Mouse (Mus musculus) brown adipose tissue, adult 24 weeks (tissue): ENCODE results near the gene Ube2m. TPM values are rescaled to one million over a fixed set of nuclear protein-coding genes. Genes with fewer than 3 reads are reported as not detected.

Experiments
- H3K27ac ChIP-seq: fragments of 200-500 bp; replicated peaks from 2 replicates; pipeline ENCODE4 v1.5.1; 2012; ENCODE audit warnings: low read depth, mild to moderate bottlenecking, low read length
- H3K4me1 ChIP-seq: fragments of 200-500 bp; 2 replicates; pipeline ENCODE4 v1.6.1; 2012; ENCODE audit warnings: low read length, mixed read lengths; ENCODE audit not compliant: control insufficient read depth, insufficient read depth, insufficient read length
- H3K4me3 ChIP-seq: fragments of 200-500 bp; 2 replicates; pipeline ENCODE4 v1.5.1; 2012; ENCODE audit warnings: low read depth, mild to moderate bottlenecking, low read length, moderate library complexity; ENCODE audit not compliant: insufficient read depth
- polyA plus RNA-seq: library from polyadenylated mRNA; stranded (reverse); fragments of >200 nt; gene quantifications from 2 replicates; pipeline ENCODE4 v1.2.4, GENCODE M21; 2012; ENCODE audit not compliant: missing spikeins, insufficient read depth, insufficient read length

Gene Ube2m
- polyA plus RNA-seq, 1 experiment, result 293 TPM

DNA sequence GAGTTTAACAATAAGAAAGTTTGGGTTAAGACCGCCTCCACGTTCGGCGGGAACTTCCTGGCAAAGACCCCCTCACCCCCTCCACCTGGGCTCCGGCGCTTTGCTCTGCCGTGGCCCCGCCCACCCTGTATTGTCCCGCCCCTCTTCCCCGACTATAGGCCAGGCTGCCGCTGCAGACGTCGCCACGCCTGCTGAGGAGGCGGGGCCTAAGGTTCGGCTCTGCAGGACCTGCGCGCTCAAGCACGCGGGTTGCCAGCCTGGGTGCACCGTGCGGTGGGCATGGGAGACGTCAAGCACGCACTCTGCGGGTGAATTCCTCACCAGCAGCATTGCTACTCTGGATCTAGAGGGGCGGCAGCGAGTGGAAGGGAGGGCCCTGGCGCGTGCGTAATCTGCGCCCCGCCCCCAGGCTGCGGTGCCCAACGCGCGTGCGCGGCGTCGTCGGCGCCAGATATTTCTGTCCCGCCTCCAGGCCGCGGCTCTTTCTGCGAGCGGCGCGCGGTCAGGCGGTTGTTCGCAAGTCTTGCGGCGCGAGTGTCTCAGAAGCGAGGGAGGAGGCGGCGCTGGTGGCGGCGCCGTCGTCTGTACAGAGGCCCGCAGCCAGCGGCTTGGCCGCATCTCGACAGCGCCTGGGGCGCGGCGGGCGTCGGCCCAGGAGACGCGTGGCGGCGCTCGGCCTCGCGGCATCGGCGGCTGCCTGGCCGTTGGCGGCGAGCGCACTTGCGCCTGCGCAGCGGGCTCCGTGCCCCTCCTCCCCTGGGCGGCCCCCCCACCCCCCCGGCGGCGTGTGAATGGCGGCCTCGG lies 13.9 kb downstream of the Ube2m start:
- H3K4me1 ChIP-seq, result 0 out of 2 replicates have a peak, but pooled peaks cover 5% of the 10 kb centered on the region
- peak overlapping the region; percentile 80 for H3K27ac ChIP-seq
- H3K4me3 ChIP-seq, result peak overlapping the region; percentile 85

DNA sequence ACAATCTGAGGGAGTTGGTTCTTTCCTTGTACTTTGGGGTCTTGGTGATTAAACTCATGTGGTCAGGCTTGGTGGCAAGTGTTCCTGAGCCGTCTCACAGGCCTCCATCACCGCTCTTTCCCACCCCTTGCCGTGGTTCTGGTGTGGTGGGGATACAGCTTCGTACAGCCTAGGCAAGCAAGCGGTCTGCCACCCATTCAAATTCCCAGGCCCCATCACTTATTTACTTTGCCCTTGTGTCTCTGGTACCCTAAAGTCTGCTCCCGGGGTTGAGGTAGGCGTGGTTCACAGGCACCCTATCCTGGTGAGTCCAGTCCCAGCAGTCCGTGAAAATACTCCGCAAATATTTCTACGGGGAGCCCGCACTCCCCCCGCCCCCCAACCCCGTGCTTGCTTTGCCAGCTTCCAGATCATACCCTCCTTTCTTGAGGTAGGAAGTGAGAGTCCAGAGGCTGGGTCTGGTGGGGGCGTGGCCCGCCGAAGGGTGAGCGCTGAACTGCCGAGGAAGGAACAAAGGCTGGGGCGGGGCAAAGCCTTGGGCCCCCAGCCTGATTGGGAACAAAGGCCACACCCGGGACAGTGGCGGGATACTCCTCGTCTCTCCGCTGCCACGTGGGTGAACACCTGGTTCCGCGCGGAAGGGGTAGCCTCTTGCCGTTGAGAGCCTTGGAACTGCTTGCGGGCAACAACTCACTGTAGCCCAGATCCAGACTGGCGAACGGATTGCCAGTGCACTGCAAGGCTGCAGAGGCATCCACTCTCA lies 15.1 kb downstream of the Ube2m start:
- H3K27ac ChIP-seq, result no peak overlapping the region
- H3K4me1 ChIP-seq, result 0 out of 2 replicates have a peak, but pooled peaks cover 5% of the 10 kb centered on the region
- H3K4me3 ChIP-seq, result peak overlapping the region; percentile 85

DNA sequence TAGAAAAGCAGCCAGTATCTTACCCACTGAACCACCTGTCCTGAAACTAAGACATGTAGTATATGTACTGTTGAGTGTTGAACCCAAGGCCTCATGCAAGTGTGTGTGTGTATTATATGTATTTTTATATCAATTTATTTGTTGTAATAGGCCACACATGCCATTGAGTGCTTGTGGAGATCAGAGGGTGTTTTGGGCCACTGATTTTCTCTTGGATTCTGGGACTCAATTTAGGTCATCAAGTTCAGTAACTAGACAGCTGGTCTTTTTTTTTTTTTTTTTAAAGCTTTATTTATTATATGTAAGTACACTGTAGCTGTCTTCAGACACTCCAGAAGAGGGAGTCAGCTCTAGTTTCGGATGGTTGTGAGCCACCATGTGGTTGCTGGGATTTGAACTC lies 22.9 kb downstream of the Ube2m start:
- Histone ChIP-seq H3K4me1 (peaks cover 5% of the 10 kb centered on the region; the same call in 1 of the 2 replicates), H3K27ac (no peak overlapping the region), H3K4me3 (no peak overlapping the region)

DNA sequence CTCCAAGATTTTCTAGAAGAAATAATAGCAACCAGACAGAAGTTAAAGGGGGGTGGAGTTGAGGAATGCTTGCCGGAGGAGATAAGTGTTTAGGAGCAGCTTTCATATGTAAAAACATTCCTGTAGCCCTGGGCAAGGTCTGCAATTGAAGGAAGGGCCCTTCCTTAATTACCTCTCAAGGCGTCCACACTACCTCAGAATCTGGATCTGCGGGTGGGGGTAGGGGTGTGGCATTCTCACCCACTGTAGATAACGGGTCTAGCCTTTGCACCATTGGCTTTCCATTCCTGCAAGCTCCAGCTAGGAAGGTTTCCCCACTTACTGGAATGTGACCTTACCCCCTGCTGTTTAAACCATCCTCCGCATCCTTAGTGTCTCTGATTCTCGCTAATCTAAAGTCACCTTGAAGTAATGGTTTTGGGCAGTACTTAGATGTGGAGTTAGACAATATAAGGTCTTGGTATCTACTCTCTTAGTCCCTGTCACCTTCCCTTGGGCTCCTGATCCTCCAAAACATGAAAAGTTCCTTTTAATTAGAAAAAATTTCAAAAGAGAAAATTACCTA lies 23.7 kb downstream of the Ube2m start:
- no peak overlapping the region for H3K27ac ChIP-seq
- peaks cover 6% of the 10 kb centered on the region; the same call in 1 of the 2 replicates for H3K4me1 ChIP-seq
- no peak overlapping the region for H3K4me3 ChIP-seq

DNA sequence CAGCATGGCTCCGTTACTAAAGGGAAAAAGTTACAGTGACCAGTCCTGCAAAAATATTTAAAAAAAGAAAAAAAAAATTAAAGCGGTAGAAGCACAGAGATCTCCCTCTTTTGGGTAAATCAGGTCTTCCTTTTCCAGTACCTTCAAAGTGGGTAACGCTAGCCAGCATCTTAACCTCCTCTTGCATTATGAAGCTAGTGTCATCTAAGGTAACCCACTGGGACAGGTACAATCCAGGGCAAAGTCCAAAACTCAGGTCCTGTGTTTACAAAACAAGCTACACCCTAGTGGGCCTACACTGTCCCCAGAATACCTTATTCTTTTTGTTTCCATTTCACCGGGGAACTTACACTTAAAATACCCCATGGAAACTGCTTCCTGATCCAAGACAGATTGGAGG lies 24.4 kb downstream of the Ube2m start:
- Histone ChIP-seq H3K4me3 (no peak overlapping the region), H3K4me1 (peaks cover 6% of the 10 kb centered on the region; the same call in 1 of the 2 replicates), H3K27ac (no peak overlapping the region)

DNA sequence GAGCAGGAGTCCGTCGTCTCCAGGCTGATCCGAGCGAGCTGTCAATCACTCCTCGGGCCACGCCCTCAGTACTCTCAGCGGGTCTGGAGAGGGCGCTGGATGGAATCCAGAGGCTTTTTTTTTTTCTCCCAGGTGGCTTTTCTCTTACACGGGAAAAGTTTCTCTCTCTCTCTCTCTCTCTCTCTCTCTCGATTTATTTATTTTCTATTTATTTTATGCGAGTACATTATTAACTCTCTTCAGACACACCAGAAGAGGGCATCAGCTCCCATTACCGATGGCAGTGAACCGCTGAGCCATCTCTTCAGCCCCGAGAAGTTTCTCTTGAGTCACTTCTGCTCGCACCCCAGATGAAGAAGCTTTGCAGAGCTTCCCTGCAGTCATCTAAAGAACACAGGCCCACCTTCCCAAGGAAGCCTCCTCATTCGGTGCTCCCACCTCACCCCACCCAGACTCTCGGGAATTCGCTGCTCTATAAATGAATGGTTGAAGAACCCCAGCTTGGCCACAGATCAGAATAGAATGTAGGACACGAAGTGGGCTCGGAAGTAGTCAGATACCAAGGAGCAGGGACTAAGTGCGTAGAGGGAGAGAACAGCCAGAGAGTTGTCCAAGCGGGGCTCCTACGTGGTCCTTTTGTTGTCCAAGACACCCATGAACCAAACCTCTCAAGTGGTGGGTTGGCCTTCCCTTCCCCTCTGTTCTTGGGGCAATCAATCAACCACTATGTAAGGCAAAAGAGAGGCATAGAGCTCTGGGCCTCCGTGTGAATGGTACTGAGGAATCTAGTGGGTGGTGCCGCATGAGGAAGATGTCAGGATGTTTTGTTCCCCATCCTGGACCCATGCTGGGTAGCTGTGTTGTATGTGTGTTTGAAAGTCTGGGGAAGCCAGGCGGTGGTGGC lies 27.8 kb downstream of the Ube2m start, which contains the start of gene Zbtb45:
TSS of gene Zbtb45 (minus strand) at position 30 of the 904 bp plus-strand sequence.
- Histone ChIP-seq H3K27ac (peak within 1 kb of the TSS; percentile 89), H3K4me3 (peak within 1 kb of the TSS; percentile 94), H3K4me1 (peaks cover 6% of the 10 kb centered on the region; the same call in 1 of the 2 replicates)

DNA sequence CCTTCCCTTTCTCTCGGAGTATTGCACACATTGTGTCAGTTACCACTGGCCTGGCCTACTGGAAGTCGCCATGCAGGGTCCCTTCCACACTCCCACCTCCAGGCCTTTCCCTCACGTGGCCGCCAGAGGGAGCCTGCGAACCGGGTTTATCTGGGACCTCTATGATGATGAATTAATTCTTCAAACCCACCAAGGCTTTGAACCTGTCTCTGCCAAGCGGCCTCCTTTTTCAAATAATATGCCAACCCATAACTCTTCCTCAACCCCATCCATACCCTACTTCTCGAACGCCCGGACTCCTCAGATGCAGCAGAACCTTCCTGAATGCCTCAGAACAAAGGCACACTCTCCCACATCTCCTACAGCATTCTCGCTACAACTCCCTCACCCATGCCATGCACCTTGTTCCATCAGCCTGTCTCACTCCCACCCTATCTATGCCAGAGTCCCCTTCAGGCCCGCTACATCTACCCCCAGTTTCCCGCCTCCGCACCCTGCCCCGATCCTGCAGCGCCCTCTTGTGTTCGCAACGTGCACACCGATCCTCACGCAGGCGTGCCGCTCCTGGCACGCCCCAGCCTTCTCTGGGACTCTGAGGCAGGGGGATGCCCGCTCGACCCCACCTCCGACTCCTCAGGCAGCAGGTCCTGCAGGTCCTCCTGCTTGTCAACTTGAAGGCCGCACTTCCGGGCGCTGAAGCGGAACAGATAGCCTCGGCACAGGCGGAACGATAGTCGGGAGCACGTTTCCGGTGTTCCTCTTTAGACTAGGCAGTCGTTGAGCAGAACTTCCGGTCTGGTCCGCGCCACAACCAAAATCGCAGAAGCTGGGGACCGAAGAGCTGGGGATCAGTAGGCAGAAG lies 28.7 kb downstream of the Ube2m start:
- Histone ChIP-seq H3K4me1 (peaks cover 6% of the 10 kb centered on the region; the same call in 1 of the 2 replicates), H3K4me3 (peak overlapping the region; percentile 94), H3K27ac (peak overlapping the region; percentile 89)

DNA sequence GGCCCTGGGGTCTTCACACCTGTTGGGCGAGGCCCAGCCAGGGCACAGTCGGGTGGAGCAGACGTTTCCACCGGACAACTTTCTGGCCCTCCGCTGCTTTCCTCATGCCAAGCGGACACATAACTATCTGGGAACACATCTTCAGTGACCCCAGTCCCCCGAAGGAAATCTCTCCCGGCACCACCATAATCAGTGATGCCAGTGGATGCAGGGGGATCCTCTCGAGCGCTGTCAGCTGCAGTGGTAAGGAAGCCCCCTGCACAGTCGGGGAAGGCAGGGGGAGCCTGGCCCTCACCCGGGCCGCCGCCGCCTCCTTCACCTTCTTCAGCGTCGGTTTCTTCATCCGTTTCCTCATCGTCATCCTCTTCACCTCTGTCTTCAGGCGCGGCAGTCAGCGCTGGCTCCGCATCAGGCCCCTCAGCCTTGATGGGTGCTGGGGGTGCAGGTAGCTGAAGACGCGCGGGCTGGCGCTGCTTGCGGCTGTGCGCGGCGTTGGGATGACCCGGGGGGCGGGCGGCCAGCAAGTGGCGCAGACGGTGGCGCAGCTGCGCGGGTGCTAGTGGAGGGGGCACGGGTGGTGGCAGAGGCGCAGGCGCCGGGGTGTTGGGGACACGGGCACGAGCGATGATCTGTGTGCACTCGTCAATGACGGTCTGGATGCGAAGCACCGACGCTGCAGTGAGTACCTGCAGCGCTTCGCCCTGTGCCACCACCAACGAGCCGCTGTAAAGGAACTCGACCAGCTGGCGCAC lies 30.6 kb downstream of the Ube2m start:
- no peak overlapping the region for H3K4me3 ChIP-seq
- H3K27ac ChIP-seq, result 0 out of 2 replicates have a peak overlapping the region, but pooled peaks have one; percentile 14
- H3K4me1 ChIP-seq, result peaks cover 6% of the 10 kb centered on the region; the same call in 1 of the 2 replicates

DNA sequence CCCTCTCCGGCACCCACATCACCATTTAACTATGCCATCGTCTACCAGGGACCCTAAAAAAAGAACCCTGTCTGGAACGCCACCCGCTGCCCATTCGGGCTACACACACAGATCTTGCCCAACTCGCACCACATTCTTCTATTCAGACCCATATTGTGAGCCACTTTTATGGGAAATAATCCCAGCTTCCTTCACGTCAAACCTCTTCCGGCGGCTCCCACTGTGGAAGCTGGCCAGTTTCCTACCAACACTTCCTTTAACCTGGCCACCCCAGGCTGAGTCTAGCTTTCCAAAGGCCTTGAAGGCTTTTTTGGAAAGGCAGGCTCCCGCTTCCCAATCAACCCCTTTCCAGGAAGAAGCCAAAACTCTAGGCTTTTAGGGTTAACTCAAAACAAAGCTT lies 31.5 kb downstream of the Ube2m start:
- H3K4me3 ChIP-seq, result peak overlapping the region; percentile 13
- peak overlapping the region; percentile 83 for H3K27ac ChIP-seq

DNA sequence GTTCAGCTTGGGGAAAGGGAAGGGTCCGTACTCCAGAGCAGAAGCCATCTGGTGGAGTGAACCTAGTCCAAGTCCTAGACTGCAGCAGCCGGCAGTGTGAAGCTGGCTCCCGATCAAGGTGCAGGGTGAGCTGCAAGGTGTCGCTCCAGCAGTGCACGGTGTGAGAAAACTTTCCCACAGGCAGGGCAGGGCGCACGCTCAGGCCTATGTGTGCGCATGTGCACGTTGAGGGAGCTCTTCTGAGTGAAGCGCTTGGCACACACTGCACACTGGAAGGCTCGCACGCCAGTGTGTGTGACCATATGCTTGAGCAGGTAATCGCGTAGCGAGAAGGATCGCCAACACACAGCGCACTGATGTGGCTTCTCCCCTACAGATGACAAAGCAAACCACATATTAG lies 32.1 kb downstream of the Ube2m start:
- peak overlapping the region; percentile 55 for H3K27ac ChIP-seq
- peaks cover 6% of the 10 kb centered on the region; the same call in 1 of the 2 replicates for H3K4me1 ChIP-seq
- 0 out of 2 replicates have a peak overlapping the region, but pooled peaks have one; percentile 13 for H3K4me3 ChIP-seq

More for the DNA sequence above, 31.5 kb downstream of the Ube2m start:
- peaks cover 6% of the 10 kb centered on the region; the same call in 1 of the 2 replicates for H3K4me1 ChIP-seq

DNA sequence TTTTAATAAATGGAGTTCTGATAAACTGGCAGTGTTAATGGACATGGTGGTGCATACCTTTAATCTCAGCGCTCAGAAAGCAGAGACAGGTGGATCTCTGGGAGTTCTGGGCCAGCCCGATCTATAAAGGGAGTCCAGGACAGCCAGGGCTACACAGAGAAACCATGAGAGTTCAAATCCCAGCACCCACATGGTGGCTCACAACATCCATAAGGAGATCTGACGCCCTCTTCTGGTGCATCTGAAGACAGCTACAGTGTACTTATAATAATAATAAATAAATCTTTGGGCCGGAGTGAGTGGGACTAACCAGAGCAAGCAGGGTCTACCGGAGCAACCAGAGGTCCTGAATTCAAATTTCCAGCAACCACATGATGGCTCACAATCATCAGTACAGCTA lies 34.7 kb downstream of the Ube2m start:
- Histone ChIP-seq H3K4me1 (no peaks in the 10 kb centered on the region), H3K4me3 (no peak overlapping the region), H3K27ac (no peak overlapping the region)

DNA sequence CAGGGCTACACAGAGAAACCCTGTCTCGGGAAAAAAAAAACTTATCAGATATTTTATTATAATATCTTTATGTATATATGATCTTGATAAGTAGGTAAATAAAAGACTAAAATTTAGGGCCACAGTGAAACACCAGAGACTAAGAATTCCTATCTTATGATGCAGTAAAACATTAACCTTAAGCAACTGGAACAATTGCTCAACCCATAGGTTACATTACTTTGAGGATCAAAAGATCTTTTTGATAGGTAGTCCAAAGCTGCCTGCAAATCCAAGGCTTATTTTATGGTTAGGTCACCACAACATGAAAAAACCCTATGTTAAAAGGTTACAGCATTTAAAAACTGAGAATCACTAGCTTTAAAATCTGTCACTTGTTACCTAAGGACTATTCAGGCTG lies 36.5 kb downstream of the Ube2m start:
- H3K4me3 ChIP-seq, result no peak overlapping the region
- no peak overlapping the region for H3K27ac ChIP-seq
- H3K4me1 ChIP-seq, result no peaks in the 10 kb centered on the region

DNA sequence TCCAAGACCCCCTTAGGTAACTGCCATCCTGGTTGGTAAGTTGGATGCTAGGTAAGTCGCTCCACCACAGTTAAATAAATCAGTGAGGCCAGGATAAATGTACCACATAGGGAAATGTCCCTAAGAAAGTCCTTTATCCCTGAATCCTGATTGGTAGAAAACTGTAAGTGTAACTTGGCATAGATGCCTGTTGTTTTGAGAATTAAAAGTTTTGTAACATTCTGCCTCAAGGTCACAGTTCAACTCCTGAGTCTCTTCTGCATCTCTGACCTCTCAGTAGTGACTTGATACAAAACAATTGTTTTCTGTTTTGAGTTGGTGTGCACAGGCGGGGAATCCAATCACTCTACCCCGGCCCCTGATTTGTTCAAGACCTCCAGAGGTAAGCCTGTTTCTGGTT lies 39.2 kb downstream of the Ube2m start, which contains the start of gene Trim28:
TSS of gene Trim28 (plus strand) at position 264 of the 400 bp plus-strand sequence.
- Histone ChIP-seq H3K4me3 (no peak within 1 kb of the TSS), H3K27ac (no peak within 1 kb of the TSS), H3K4me1 (no peaks in the 10 kb centered on the region)
